Mouse (Mus musculus) spleen, postnatal 4 days (tissue): ENCODE measurements at regions not wholly inside any gene's neighbourhood (a gene's known extent, or its start where the extent isn't known, plus 50 kb on each side); places are given as distances from the start of the nearest gene placed in this dataset.

ENCODE experiments used
- DNase-seq, 2 experiments: peaks; one replicate each; pipeline ENCODE4 v3.0.0; 2022; ENCODE audit warnings: low spot score in 2 of 2

GRCm38 (mm10) chr3:101694311-101694710, 89.8 kb upstream of the Atp1a1 start:
- DNase-seq = no peak

- DNase-seq = no peak
Measured at GRCm38 (mm10) chr3:101691937-101692604, 87.6 kb upstream of the Atp1a1 start.

- DNase-seq = no peak
Measured at GRCm38 (mm10) chr3:101690779-101691178, 86.3 kb upstream of the Atp1a1 start.

GRCm38 (mm10) chr3:101690222-101690621, 85.7 kb upstream of the Atp1a1 start:
- DNase-seq = no peak

- no peak for DNase-seq
Measured at GRCm38 (mm10) chr3:101685203-101685602, 80.7 kb upstream of the Atp1a1 start.

- no peak for DNase-seq
Measured at GRCm38 (mm10) chr3:101672943-101673342, 68.5 kb upstream of the Atp1a1 start.

- DNase-seq = no peak
Measured at GRCm38 (mm10) chr3:101670561-101671001, 66.1 kb upstream of the Atp1a1 start.

- DNase-seq = no peak
Measured at GRCm38 (mm10) chr3:101669743-101670142, 65.3 kb upstream of the Atp1a1 start.

- DNase-seq = no peak
Measured at GRCm38 (mm10) chr3:101667767-101668387, 63.4 kb upstream of the Atp1a1 start.

GRCm38 (mm10) chr3:101667186-101667585, 62.7 kb upstream of the Atp1a1 start:
- no peak for DNase-seq

GRCm38 (mm10) chr3:101666583-101666982, 62.1 kb upstream of the Atp1a1 start:
- DNase-seq = no peak

- no peak for DNase-seq
Measured at GRCm38 (mm10) chr3:101661184-101661992, 56.9 kb upstream of the Atp1a1 start.

GRCm38 (mm10) chr3:101660635-101661034, 56.2 kb upstream of the Atp1a1 start:
- DNase-seq = no peak

GRCm38 (mm10) chr3:101660176-101660575, 55.7 kb upstream of the Atp1a1 start:
- no peak for DNase-seq

GRCm38 (mm10) chr3:101657979-101658378, 53.5 kb upstream of the Atp1a1 start:
- DNase-seq = no peak

- DNase-seq = no peak
Measured at GRCm38 (mm10) chr3:101654720-101655119, 50.2 kb upstream of the Atp1a1 start.
